Mouse (Mus musculus) cerebellum, adult 2 months (tissue): ENCODE results near the gene St6galnac3. TPM values are rescaled to one million over a fixed set of nuclear protein-coding genes. Genes with fewer than 3 reads are reported as not detected.

Experiments
- DNase-seq, 2 experiments: peaks; one replicate each; pipeline ENCODE4 v3.0.0; 2021
- H3K27ac ChIP-seq: fragments of 200-500 bp; 2 replicates; pipeline ENCODE4 v1.5.1; 2012; ENCODE audit warnings: low read length, control low read depth, inconsistent platforms; ENCODE audit not compliant: insufficient read depth
- H3K27me3 ChIP-seq: fragments of 200-500 bp; 2 replicates; pipeline ENCODE4 v1.6.1; 2012; ENCODE audit warnings: inconsistent platforms, mild to moderate bottlenecking, low read length, moderate library complexity; ENCODE audit not compliant: control insufficient read depth, insufficient read depth
- H3K4me1 ChIP-seq: fragments of 200-500 bp; 2 replicates; pipeline ENCODE4 v1.6.1; 2011; ENCODE audit warnings: low read length; ENCODE audit not compliant: control insufficient read depth, insufficient read depth
- H3K4me3 ChIP-seq: fragments of 200-500 bp; replicated peaks from 2 replicates; pipeline ENCODE3; 2011; ENCODE audit warnings: mild to moderate bottlenecking, low read depth, low read length, control low read depth; ENCODE audit not compliant: insufficient read depth
- CTCF ChIP-seq: fragments of 200-500 bp; IDR thresholded peaks from 2 replicates; pipeline ENCODE4 v1.5.1; 2011; ENCODE audit warnings: low read depth, mild to moderate bottlenecking, control low read depth, low read length, moderate library complexity, borderline replicate concordance; ENCODE audit not compliant: insufficient read depth
- POLR2A ChIP-seq: fragments of 200-500 bp; IDR thresholded peaks from 2 replicates; pipeline ENCODE4 v1.6.1; 2011; ENCODE audit warnings: low read length, control low read depth, borderline replicate concordance; ENCODE audit not compliant: insufficient read depth
- WGBS: fragments of 180-500 bp; shearing (Covaris S2); methylation state at CpG from one replicate; pipeline ENCODE4 v1.1.7; 2018; 5-methylcytosine and 5-hydroxymethylcytosine counted together
- polyA plus RNA-seq: library from polyadenylated mRNA; depleted of rRNA; stranded (reverse); fragments of >200 nt; gene quantifications from 2 replicates; pipeline ENCODE4 v1.2.3, GENCODE M21; 2012

Gene St6galnac3
- polyA plus RNA-seq, 1 experiment, result 14.6 TPM

DNA sequence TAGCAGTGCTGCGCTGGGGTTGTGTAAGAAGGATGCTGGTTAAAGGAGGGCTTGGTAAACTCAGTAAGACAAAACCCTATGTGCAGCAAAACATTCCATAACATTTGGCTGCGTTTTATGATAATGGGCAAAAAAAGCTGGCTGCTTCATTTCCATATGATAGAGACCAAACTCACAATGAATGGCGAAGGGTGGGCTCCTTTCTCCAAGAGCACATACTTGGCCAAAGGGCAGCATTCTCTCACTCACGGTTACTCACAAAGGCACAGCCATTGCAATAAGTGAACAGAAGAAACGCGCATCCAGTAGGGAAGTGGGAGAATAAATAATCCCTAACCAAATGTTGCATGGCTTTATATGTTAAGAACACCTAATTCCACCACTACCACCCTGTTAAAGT lies 437.9 kb downstream of the St6galnac3 start:
- WGBS, result 82% methylated on average over 6 of the region's 6 CpGs
- Histone ChIP-seq H3K4me1 (peaks cover 10% of the 10 kb centered on the region), H3K27ac (no peak overlapping the region), H3K27me3 (no peaks in the 10 kb centered on the region), H3K4me3 (no peak overlapping the region)
- no peak for DNase-seq
- TF ChIP-seq CTCF (no peak), POLR2A (no peak)

DNA sequence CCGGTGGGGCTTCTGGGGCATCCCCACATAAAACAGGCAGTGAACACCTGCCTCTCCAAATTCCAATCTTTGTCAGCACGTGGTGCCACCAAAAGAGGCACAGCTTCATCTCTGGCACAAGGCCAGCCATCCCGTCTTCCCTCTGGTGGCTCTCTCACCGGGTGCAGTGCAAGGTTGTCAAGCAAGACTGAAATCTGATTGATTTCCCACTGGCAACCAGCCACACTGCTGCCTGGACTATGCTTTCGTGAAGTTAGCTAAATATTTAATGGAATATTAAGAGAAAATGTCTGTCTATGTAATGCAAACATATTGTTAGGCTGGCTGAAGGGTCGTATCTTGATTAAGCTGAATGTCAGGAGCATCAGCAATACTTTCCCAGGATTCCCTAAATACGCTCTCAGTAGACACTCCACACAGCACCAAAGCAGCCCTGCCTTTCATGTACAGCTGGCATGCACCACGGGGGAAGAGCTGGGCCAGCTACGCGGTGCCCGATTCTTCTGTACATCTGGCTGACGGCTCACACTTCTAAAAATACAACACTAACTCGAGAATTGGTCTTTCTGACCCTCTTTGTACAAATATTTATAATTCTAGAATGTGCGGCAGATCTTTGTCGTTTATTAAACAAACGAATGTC lies 442.7 kb downstream of the St6galnac3 start:
- Histone ChIP-seq H3K4me1 (peaks cover 6% of the 10 kb centered on the region), H3K4me3 (no peak overlapping the region), H3K27ac (no peak overlapping the region), H3K27me3 (no peaks in the 10 kb centered on the region)
- WGBS, result 30% methylated on average over 16 of the region's 16 CpGs
- TF ChIP-seq POLR2A (no peak), CTCF (no peak)
- DNase-seq, result peak in 1 of 2 experiments; percentile 17

DNA sequence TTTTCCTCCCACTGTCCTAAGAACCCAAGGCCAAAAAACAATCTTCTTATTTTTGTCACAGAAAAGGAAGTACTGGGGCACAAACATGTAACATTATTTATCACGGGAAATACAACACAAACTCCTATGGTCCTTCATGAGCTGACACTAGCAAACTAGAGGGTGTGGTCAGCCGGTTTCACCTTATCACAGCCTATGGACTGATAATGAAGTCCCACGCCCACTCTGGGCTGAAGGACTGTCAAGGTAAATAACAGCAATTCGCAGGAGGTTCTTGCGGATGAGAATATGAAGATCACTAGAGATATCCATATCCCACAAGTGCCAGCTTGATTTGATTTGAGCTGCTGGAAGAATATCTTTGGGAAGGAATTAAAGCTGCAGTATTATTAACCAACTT lies 446.7 kb downstream of the St6galnac3 start:
- 91% methylated on average over 5 of the region's 5 CpGs for WGBS
- Histone ChIP-seq H3K27ac (no peak overlapping the region), H3K4me3 (no peak overlapping the region), H3K4me1 (peaks cover 6% of the 10 kb centered on the region), H3K27me3 (no peaks in the 10 kb centered on the region)
- no peak for TF ChIP-seq POLR2A
- DNase-seq, result no peak

DNA sequence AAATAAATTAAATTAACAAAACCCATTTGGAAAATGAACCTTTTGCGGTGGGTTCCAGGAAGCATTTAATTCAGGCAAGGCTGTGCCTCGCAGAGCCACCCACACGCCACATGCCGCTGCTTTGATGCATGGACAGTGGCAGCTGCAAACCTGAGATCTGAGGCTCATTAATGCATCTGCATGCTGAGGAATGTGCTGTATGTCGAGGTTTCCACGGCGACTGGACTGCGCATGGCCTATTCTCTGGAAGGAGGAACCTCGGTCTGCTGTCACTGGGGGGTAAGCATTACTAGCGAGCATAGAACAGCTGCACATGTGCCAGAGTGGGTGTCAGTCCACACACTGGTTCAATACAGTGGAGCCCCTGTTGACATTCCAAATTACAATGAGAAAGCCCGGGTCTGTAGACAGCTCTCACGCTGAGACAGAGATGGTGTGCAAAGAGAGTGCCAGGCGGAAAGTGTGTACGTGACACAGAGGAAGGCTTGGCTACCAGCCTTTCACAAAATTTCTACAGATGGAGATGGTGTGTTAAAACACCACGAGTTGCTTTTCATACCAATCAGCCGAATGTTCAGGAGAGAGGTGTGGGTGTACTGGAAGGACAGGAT lies 447.5 kb downstream of the St6galnac3 start:
- WGBS, result 61% methylated on average over 16 of the region's 16 CpGs
- no peaks in the 10 kb centered on the region for H3K27me3 ChIP-seq
- no peak for DNase-seq
- no peak overlapping the region for H3K4me3 ChIP-seq
- H3K27ac ChIP-seq, result no peak overlapping the region
- no peak for TF ChIP-seq POLR2A
- TF ChIP-seq CTCF, result no peak
- peaks cover 6% of the 10 kb centered on the region for H3K4me1 ChIP-seq

DNA sequence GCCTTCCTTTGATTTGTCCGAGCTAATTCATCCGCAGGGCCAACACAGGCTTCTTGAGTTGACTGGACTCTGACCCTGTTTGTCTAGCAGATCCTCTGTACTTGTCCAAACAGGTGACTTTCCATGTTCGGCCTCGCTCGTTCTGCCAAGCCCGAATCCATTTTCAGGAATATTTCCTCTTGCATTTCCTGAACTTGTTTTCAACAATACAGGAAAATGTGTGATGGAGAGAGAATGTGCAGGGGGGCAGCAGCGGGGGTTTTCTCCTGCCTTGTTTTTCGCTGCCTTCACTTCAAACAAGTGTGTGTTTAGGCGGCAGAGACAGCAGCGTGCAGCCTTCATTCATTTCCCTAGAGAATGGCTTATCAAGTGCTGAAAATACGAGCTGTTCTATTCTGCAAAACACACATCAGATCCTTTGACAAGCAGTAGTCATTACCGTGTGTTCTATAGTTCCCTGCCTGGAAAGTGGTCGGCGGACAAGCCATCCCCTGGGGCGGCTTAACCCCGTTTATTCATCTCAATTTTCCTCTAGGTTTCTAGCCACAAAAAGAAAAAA lies 448.1 kb downstream of the St6galnac3 start:
- no peak for DNase-seq
- no peak overlapping the region for H3K27ac ChIP-seq
- no peaks in the 10 kb centered on the region for H3K27me3 ChIP-seq
- 82% methylated on average over 16 of the region's 16 CpGs for WGBS
- no peak overlapping the region for H3K4me3 ChIP-seq
- no peaks in the 10 kb centered on the region for H3K4me1 ChIP-seq
- TF ChIP-seq CTCF (no peak), POLR2A (no peak)

DNA sequence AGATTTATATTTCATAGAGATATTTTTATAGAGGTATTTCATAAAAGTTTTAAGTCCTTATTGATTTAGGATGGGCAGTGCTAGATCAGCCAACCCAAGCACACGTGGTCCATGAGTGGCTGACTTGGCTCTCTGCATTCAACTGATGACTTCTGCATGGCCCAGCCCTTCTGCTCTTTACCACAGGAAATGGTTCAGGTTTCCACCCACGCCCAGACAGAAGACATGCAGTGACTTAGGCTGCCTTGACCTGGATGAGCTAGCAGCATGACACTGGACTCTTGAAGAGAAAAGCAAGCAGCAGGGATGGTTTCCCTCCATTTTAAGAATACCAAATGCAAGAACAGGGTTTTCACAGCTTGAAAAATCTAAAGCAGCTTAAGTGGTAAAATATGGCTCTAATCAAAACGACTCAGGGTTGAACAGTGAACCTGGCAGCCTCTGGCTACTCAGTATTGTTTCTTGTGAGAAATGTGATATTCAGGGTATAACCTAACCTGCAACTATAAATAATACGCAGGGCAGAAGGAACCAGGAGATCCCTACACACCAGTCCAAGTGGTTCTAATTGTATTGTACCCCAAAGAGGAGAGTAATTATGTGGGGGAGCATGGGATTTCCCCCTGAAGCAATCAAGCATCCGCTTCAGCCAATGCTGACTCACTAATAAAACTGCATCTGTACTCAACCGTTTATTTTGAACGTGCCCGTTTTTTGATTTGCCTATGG lies 448.7 kb downstream of the St6galnac3 start:
- Histone ChIP-seq H3K4me3 (no peak overlapping the region), H3K4me1 (no peaks in the 10 kb centered on the region), H3K27me3 (no peaks in the 10 kb centered on the region), H3K27ac (no peak overlapping the region)
- DNase-seq, result no peak
- TF ChIP-seq POLR2A (no peak), CTCF (no peak)
- WGBS, result 70% methylated on average over 8 of the region's 8 CpGs

DNA sequence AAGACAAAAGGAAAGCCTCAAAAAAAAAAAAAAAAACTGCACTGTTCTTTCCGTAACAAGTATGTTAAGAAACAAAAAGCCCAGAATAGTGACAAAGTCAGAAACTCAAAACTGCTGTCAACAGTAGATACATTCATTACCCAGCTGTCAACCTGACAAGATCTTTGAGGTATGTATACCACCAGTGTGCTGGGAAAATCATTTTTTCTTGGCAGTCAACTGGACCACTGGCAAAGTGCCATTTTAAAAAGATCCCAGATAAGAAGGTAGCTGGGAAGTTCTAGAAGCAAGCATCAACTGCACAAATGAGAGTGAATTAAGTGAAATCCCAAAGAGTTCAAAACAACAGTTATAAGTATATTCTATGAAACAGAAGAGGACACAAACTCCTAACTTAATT lies 452.7 kb downstream of the St6galnac3 start:
- Histone ChIP-seq H3K4me1 (no peaks in the 10 kb centered on the region), H3K4me3 (no peak overlapping the region), H3K27me3 (no peaks in the 10 kb centered on the region), H3K27ac (no peak overlapping the region)
- WGBS, result 33% methylated on average over 1 of the region's 1 CpGs
- DNase-seq, result no peak
- TF ChIP-seq POLR2A (no peak), CTCF (no peak)
